Mouse (Mus musculus): ENCODE results near the gene Fam213b.

GRCm38 (mm10) chr4:154895549-154895948, 3.4 kb downstream of the Fam213b start:
- TF ChIP-seq TAL1 (IDR thresholded peaks at IDR 0.05; ENCODE audit: low read length) (no peak), GATA1 (IDR thresholded peaks at IDR 0.05; ENCODE audit: low read length) (no peak)
